Mouse (Mus musculus) cortical plate, adult 2 months (tissue): ENCODE data around the gene Rasgrf2. TPM values are rescaled to one million over a fixed set of nuclear protein-coding genes. Genes with fewer than 3 reads are reported as not detected.

ENCODE experiments used
- H3K27ac ChIP-seq: fragments of 200-500 bp; 2 replicates; pipeline ENCODE4 v1.5.1; 2012; ENCODE audit warnings: low read length, control low read depth, inconsistent platforms; ENCODE audit not compliant: insufficient read depth
- H3K4me1 ChIP-seq: fragments of 200-500 bp; 2 replicates; pipeline ENCODE4 v1.6.1; 2011; ENCODE audit warnings: low read length; ENCODE audit not compliant: control insufficient read depth, insufficient read depth
- H3K4me3 ChIP-seq: fragments of 200-500 bp; 2 replicates; pipeline ENCODE4 v1.5.1; 2011; ENCODE audit warnings: mild to moderate bottlenecking, low read length, control low read depth; ENCODE audit not compliant: insufficient read depth
- CTCF ChIP-seq: fragments of 200-500 bp; IDR thresholded peaks from 2 replicates; pipeline ENCODE4 v1.5.1; 2011; ENCODE audit warnings: mild to moderate bottlenecking, control low read depth, low read length; ENCODE audit not compliant: insufficient read depth; ENCODE audit errors: extremely low read depth
- POLR2A ChIP-seq: fragments of 200-500 bp; IDR thresholded peaks from 2 replicates; pipeline ENCODE4 v1.6.1; 2011; ENCODE audit warnings: mild to moderate bottlenecking, low read length, control low read depth; ENCODE audit not compliant: insufficient read depth; ENCODE audit errors: extremely low read depth
- polyA plus RNA-seq: library from polyadenylated mRNA; depleted of rRNA; stranded (reverse); fragments of >200 nt; gene quantifications from 2 replicates; pipeline ENCODE4 v1.2.3, GENCODE M21; 2012

Rasgrf2 gene
- polyA plus RNA-seq, 1 experiment, result 80.6 TPM

- H3K4me1 ChIP-seq, result no peaks in the 10 kb centered on the region; the same call in 1 of the 2 replicates
- TF ChIP-seq POLR2A, result no peak
- TF ChIP-seq CTCF, result no peak
- no peak overlapping the region for H3K4me3 ChIP-seq
- H3K27ac ChIP-seq, result no peak overlapping the region
These were observed 225.1 kb downstream of the Rasgrf2 start for GRCm38 (mm10) chr13:91906338-91906737.

GRCm38 (mm10) chr13:91896476-91896875 lies 235.0 kb downstream of the Rasgrf2 start:
- TF ChIP-seq CTCF (no peak), POLR2A (no peak)
- Histone ChIP-seq H3K27ac (no peak overlapping the region), H3K4me1 (no peaks in the 10 kb centered on the region), H3K4me3 (no peak overlapping the region)

GRCm38 (mm10) chr13:91893132-91893531 lies 238.3 kb downstream of the Rasgrf2 start:
- TF ChIP-seq CTCF (peak; percentile 24; the same call in 1 of the 2 replicates), POLR2A (no peak)
- Histone ChIP-seq H3K27ac (no peak overlapping the region), H3K4me3 (no peak overlapping the region), H3K4me1 (no peaks in the 10 kb centered on the region)

- Histone ChIP-seq H3K4me1 (no peaks in the 10 kb centered on the region), H3K4me3 (no peak overlapping the region), H3K27ac (no peak overlapping the region)
- TF ChIP-seq CTCF (no peak), POLR2A (no peak)
These were observed 241.3 kb downstream of the Rasgrf2 start for GRCm38 (mm10) chr13:91890031-91890619.

GRCm38 (mm10) chr13:91884714-91885386 lies 246.6 kb downstream of the Rasgrf2 start:
- no peak overlapping the region for H3K4me3 ChIP-seq
- H3K27ac ChIP-seq, result no peak overlapping the region
- TF ChIP-seq POLR2A (no peak), CTCF (no peak)
- peaks cover 1% of the 10 kb centered on the region; the same call in 1 of the 2 replicates for H3K4me1 ChIP-seq

- no peak for TF ChIP-seq POLR2A
- peak; percentile 51; the same call in 1 of the 2 replicates for TF ChIP-seq CTCF
- no peak overlapping the region for H3K4me3 ChIP-seq
- no peak overlapping the region for H3K27ac ChIP-seq
- peaks cover 1% of the 10 kb centered on the region; the same call in 1 of the 2 replicates for H3K4me1 ChIP-seq
These were observed 249.5 kb downstream of the Rasgrf2 start for GRCm38 (mm10) chr13:91881837-91882480.

- TF ChIP-seq CTCF (no peak), POLR2A (no peak)
- Histone ChIP-seq H3K27ac (no peak overlapping the region), H3K4me1 (peaks cover 4% of the 10 kb centered on the region; the same call in 1 of the 2 replicates), H3K4me3 (no peak overlapping the region)
These were observed 251.2 kb downstream of the Rasgrf2 start for GRCm38 (mm10) chr13:91880256-91880655.

GRCm38 (mm10) chr13:91877996-91878395 lies 253.5 kb downstream of the Rasgrf2 start:
- TF ChIP-seq CTCF (no peak), POLR2A (no peak)
- peaks cover 5% of the 10 kb centered on the region; the same call in 1 of the 2 replicates for H3K4me1 ChIP-seq
- no peak overlapping the region for H3K27ac ChIP-seq
- H3K4me3 ChIP-seq, result no peak overlapping the region

- TF ChIP-seq CTCF (no peak), POLR2A (no peak)
- no peak overlapping the region for H3K27ac ChIP-seq
- H3K4me1 ChIP-seq, result peaks cover 5% of the 10 kb centered on the region; the same call in 1 of the 2 replicates
- H3K4me3 ChIP-seq, result no peak overlapping the region
These were observed 254.1 kb downstream of the Rasgrf2 start for GRCm38 (mm10) chr13:91877350-91877749.
